Mouse (Mus musculus) stomach, embryonic 14.5 days (tissue): ENCODE measurements around the gene Ccl7. TPM values are rescaled to one million over a fixed set of nuclear protein-coding genes. Genes with fewer than 3 reads are reported as not detected.

ENCODE experiments used
- ATAC-seq: fragments of 200-750 bp; cut with Nextera tagmentation; 2 replicates; pipeline ENCODE4 v1.8.0; 2017; ENCODE audit warnings: low read depth, moderate TSS enrichment; ENCODE audit not compliant: insufficient number of reproducible peaks, insufficient read depth, low FRiP score
- H3K27ac ChIP-seq: fragments of 300-500 bp; sonication (generic); 2 replicates; pipeline ENCODE4 v1.5.1; 2014; ENCODE audit warnings: mild to moderate bottlenecking, low read length, moderate library complexity, mixed read lengths
- H3K27me3 ChIP-seq: fragments of 300-500 bp; sonication (generic); 2 replicates; pipeline ENCODE4 v1.6.1; 2014; ENCODE audit warnings: low read length, control low read depth, mixed read lengths; ENCODE audit not compliant: control insufficient read depth, insufficient read depth
- H3K36me3 ChIP-seq: fragments of 300-500 bp; sonication (generic); 2 replicates; pipeline ENCODE4 v1.6.1; 2014; ENCODE audit warnings: mild to moderate bottlenecking, control low read depth, low read length, moderate library complexity, mixed read lengths; ENCODE audit not compliant: control insufficient read depth, insufficient read depth
- H3K4me1 ChIP-seq: fragments of 300-500 bp; sonication (generic); 2 replicates; pipeline ENCODE4 v1.6.1; 2014; ENCODE audit warnings: low read length, control low read depth, mixed read lengths; ENCODE audit not compliant: control insufficient read depth, insufficient read depth
- H3K4me2 ChIP-seq: fragments of 300-500 bp; sonication (generic); replicated peaks from 2 replicates; pipeline ENCODE4 v1.6.1; 2014; ENCODE audit warnings: low read depth, low read length, control low read depth
- H3K4me3 ChIP-seq: fragments of 300-500 bp; sonication (generic); 2 replicates; pipeline ENCODE4 v1.5.1; 2014; ENCODE audit warnings: low read depth, low read length, control low read depth
- H3K9ac ChIP-seq: fragments of 300-500 bp; sonication (generic); replicated peaks from 2 replicates; pipeline ENCODE4 v1.6.1; 2014; ENCODE audit warnings: low read depth, mild to moderate bottlenecking, control low read depth, low read length, moderate library complexity, mixed read lengths
- H3K9me3 ChIP-seq: fragments of 300-500 bp; sonication (generic); 2 replicates; pipeline ENCODE4 v1.6.1; 2016; ENCODE audit warnings: low read depth, low read length, control low read depth; ENCODE audit not compliant: control insufficient read depth
- WGBS: fragments of 180-500 bp; shearing (Covaris S2); extraction: QIAGEN DNeasy Blood & Tissue Kit; methylation state at CpG from one replicate; pipeline ENCODE4 v1.1.7; 2014; 5-methylcytosine and 5-hydroxymethylcytosine counted together
- polyA plus RNA-seq: library from polyadenylated mRNA; unstranded; fragments of >200 nt; fragmentation: Nextera tagmentation; extraction: Ambion mirVana; gene quantifications from 2 replicates; pipeline ENCODE4 v1.2.1, GENCODE M21; 2014

The Ccl7 gene
- polyA plus RNA-seq, 1 experiment from 2014 or later = 1.2 TPM

DNA sequence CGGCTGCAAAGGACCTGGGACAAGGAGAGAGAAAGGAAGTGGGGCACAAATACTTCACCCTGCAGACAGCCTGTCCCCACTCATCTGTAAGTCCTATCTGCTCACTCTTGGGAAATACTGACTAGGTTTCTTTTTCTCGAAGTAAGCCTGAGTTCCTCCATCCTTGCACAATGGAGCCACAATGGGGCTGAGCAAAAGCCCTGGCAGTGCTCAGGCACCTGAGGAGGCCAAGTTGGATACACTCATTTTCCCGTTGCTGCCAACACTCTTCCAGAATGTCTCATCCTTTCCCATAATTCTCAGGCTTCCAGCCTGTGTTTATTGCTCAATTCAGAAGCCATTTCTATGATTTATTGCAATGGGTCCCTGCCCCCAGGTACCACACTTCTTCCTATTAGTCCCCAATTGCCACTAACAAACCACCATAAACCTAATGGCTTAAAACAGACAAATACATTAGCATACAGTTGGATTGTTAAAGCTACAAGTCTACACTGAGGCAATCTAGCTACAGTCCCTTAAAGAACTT is 6.3 kb upstream of the Ccl7 start:
- Histone ChIP-seq H3K4me3 (no peak overlapping the region), H3K4me2 (no peak overlapping the region), H3K9me3 (no peaks in the 10 kb centered on the region), H3K4me1 (peaks cover 4% of the 10 kb centered on the region; the same call in 1 of the 2 replicates), H3K27me3 (no peaks in the 10 kb centered on the region), H3K36me3 (no peaks in the 10 kb centered on the region), H3K27ac (no peak overlapping the region), H3K9ac (no peak overlapping the region)
- WGBS = 69% methylated on average over 3 of the region's 3 CpGs
- ATAC-seq = no peak

DNA sequence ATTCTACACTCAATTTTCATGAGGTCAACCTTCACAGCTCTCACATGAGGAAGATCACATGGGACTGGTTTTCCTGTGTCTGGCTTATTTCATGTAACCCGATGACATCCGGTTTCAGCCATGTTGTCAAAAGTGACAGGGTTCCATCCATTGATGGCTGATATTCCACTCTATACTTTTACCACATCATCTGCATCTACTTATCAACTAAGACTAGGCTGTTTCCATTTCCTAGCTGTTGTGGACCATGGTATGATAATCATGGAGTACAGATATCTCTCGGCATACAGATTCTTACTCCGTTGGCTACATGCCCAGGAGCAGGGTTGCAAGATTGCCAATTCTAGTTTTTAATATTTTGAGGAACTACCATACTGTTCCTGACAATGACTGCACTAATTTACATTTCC is 3.8 kb upstream of the Ccl7 start:
- ATAC-seq = no peak
- WGBS = 79% methylated on average over 4 of the region's 4 CpGs

DNA sequence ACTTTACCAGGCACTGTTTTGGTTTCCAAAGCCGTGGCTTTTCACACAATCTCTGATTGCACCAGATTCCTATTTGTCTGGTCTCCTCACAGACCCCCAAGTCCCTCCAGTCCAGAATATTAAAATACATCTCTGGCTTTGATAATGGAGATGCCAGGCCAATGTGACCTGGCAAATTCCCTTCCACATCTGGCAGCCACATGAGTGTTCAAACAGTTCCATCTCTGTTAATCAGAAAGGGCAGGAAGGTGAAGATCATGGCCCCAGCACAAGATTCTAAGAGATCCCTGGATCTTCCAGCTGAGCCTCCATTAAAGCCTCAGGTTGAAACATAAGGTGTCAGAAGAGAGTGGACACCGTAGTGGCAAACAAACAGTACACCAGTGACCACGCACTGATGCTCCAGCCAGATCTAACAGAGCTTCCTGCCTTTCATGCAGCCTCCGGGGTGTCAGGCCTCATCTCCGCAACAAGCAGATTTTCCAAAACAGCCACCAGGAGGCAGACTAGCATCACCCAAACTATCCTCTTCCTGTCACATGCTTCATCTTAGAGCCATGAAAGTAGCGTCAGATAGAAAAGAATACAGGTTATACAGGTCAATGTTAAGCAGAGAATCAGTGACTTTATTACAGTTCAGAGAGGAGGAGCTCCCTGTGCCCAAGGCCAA is 2.4 kb downstream of the Ccl7 start:
- H3K27me3 ChIP-seq = no peaks in the 10 kb centered on the region
- no peak overlapping the region for H3K27ac ChIP-seq
- WGBS = 41% methylated on average over 6 of the region's 6 CpGs
- no peaks in the 10 kb centered on the region for H3K4me1 ChIP-seq
- no peak overlapping the region for H3K9ac ChIP-seq
- H3K4me2 ChIP-seq = no peak overlapping the region
- no peak overlapping the region for H3K4me3 ChIP-seq
- no peaks in the 10 kb centered on the region for H3K9me3 ChIP-seq
- ATAC-seq = no peak
- no peaks in the 10 kb centered on the region for H3K36me3 ChIP-seq

More for the DNA sequence above, 3.8 kb upstream of the Ccl7 start:
- Histone ChIP-seq H3K27me3 (no peaks in the 10 kb centered on the region), H3K4me2 (no peak overlapping the region), H3K36me3 (no peaks in the 10 kb centered on the region), H3K27ac (no peak overlapping the region), H3K4me1 (no peaks in the 10 kb centered on the region), H3K4me3 (no peak overlapping the region), H3K9me3 (no peaks in the 10 kb centered on the region), H3K9ac (no peak overlapping the region)

- ATAC-seq = no peak
- 84% methylated on average over 7 of the region's 7 CpGs for WGBS
- no peak overlapping the region for H3K27ac ChIP-seq
Measured at GRCm38 (mm10) chr11:82053849-82054248, 8.3 kb downstream of the Ccl7 start.

DNA sequence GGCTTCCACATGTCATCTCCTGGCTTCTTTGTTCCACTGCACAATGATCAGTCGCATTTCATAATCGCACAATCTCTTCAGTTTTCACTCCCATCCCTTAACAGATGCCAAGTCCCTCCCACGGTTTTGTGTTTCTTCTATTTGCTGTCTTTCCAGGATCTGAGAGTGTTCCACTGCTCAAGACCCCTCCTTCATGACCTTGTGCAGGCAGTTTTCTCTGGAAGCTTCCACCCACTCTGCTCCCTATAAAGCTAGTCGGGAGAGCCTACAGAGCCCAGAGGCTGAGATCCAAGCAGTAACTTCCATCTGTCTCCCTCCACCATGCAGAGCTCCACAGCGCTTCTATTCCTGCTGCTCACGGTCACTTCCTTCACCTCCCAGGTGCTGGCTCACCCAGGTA is 12.1 kb downstream of the Ccl7 start, which contains the start of gene Ccl11:
TSS of gene Ccl11 (plus strand) at position 178 of the 400 bp plus-strand sequence.
- Histone ChIP-seq H3K4me3 (peak within 1 kb of the TSS; percentile 12; the same call in 1 of the 2 replicates), H3K4me2 (peak within 1 kb of the TSS; percentile 22), H3K9me3 (no peaks in the 10 kb centered on the region), H3K27me3 (no peaks in the 10 kb centered on the region), H3K9ac (0 out of 2 replicates have a peak within 1 kb of the TSS, but pooled peaks have one; percentile 1), H3K4me1 (no peaks in the 10 kb centered on the region), H3K36me3 (no peaks in the 10 kb centered on the region), H3K27ac (no peak within 1 kb of the TSS)
- 63% methylated on average over 6 of the region's 6 CpGs for WGBS
- no peak for ATAC-seq

More at GRCm38 (mm10) chr11:82053849-82054248, 8.3 kb downstream of the Ccl7 start:
- no peaks in the 10 kb centered on the region for H3K9me3 ChIP-seq
- no peaks in the 10 kb centered on the region for H3K4me1 ChIP-seq
- no peak overlapping the region for H3K4me2 ChIP-seq
- no peaks in the 10 kb centered on the region for H3K27me3 ChIP-seq
- H3K4me3 ChIP-seq = no peak overlapping the region
- H3K36me3 ChIP-seq = no peaks in the 10 kb centered on the region
- no peak overlapping the region for H3K9ac ChIP-seq

- H3K9ac ChIP-seq = no peak overlapping the region
- no peaks in the 10 kb centered on the region for H3K9me3 ChIP-seq
- no peaks in the 10 kb centered on the region for H3K27me3 ChIP-seq
- H3K27ac ChIP-seq = no peak overlapping the region
- H3K36me3 ChIP-seq = no peaks in the 10 kb centered on the region
- no peak for ATAC-seq
- H3K4me2 ChIP-seq = no peak overlapping the region
- no peaks in the 10 kb centered on the region for H3K4me1 ChIP-seq
- WGBS = 79% methylated on average over 3 of the region's 3 CpGs
- H3K4me3 ChIP-seq = no peak overlapping the region
Measured at GRCm38 (mm10) chr11:82062226-82062625, 16.7 kb downstream of the Ccl7 start.

- no peaks in the 10 kb centered on the region for H3K27me3 ChIP-seq
- H3K36me3 ChIP-seq = no peaks in the 10 kb centered on the region
- no peak for ATAC-seq
- no peak overlapping the region for H3K27ac ChIP-seq
- no peak overlapping the region for H3K4me3 ChIP-seq
- H3K4me2 ChIP-seq = no peak overlapping the region
- WGBS = 71% methylated on average over 2 of the region's 2 CpGs
- no peaks in the 10 kb centered on the region for H3K9me3 ChIP-seq
- no peak overlapping the region for H3K9ac ChIP-seq
- no peaks in the 10 kb centered on the region for H3K4me1 ChIP-seq
Measured at GRCm38 (mm10) chr11:82063454-82063853, 17.9 kb downstream of the Ccl7 start.

GRCm38 (mm10) chr11:82066953-82067571 is 21.6 kb downstream of the Ccl7 start:
- Histone ChIP-seq H3K4me3 (no peak overlapping the region), H3K9ac (no peak overlapping the region), H3K4me1 (no peaks in the 10 kb centered on the region), H3K27me3 (no peaks in the 10 kb centered on the region), H3K36me3 (no peaks in the 10 kb centered on the region), H3K4me2 (no peak overlapping the region), H3K27ac (no peak overlapping the region), H3K9me3 (no peaks in the 10 kb centered on the region)
- no peak for ATAC-seq
- WGBS = 77% methylated on average over 7 of the region's 7 CpGs
